Mouse (Mus musculus): ENCODE measurements around the gene Serpinc1.
"Not testable (repeated sequence)": the region's sequence is repeated elsewhere in the genome, so short reads cannot be mapped to it uniquely, and the experiment has no call there.

The Serpinc1 gene

DNA sequence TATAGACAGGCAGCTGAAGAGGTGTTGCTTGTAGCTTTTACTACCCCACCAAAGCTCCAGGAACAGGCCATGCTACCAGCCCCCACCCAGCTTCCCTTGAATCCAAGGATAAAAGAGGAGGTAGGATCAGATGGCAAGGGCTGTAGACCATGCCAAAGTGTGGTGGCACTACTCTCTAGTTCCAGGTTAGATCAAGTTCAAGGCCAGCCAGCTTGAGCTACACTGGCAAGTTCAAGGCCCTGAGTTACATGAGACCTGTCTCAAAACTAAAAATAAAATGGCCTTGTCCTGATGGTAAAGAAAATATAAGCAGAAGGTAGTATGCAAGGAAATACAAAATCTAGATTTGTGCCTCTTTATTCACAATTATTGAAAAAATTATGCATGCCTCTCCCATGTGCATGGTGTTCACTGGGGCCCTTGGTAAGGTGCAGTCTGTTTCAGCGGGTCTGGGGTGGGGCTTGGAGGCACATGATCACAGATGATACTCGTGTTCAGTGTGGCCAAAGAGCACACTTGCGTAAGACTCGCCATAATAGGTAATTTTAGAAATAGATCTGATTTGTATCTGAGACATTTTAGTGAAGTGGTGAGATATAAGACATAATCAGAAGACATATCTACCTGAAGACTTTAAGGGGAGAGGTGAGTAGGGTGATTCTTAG, at the start of gene Serpinc1:
Gene Serpinc1, plus strand, starts transcription at position 515 of the 665 bp plus-strand sequence.
- in situ Hi-C loops (cut with MboI; ENCODE audit: low sequenced_read_pairs): no loop called here

DNA sequence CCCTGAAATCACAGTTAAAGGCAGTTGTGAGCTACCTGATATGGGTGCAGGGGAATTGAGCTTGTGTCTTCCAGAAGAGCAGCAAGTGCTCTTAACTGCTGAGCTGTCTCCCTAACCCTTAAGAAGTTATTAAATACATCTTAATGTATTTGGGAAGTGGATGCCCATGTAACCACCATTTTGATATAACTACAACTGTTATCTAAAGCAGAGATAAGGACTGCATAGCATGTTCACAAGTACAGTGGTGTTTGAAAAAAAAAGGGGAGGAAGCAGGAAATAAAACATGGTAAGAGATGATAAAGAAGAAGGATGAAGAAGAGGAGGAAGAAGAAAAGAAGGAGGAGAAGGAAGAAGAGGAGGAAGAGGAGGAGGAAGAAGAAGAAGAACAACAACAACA, 47.1 kb upstream of the Serpinc1 start:
- in situ Hi-C loops (cut with MboI; ENCODE audit: low sequenced_read_pairs): no loop called here

DNA sequence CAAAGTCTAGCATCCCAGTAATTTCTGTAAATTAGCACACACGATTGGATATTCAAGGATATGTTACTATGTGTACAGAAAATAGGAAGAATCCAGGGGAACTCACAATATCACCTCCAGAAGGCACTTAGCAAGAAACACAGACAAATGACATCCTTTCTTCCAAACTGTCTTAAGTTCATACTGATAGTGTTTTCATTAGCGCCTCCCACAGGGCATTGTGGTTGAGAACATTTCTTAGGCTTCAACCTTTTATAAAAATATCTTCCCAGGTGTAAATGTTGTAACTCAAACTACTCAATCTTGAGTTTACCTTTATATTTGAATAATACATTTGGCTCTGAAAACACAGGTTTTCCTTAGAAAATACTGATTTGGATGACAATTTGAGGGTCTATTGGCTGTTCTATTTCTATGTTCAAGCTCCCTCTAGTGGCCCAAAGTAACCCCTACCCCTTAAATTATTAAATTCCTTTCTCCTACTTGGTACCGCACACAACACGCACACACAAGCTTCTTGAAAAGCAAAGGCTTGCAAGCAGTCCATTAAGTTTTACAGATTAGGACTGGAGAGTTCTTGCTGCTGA, 44.4 kb upstream of the Serpinc1 start:
- in situ Hi-C loops (cut with MboI; ENCODE audit: low sequenced_read_pairs): no loop called here

DNA sequence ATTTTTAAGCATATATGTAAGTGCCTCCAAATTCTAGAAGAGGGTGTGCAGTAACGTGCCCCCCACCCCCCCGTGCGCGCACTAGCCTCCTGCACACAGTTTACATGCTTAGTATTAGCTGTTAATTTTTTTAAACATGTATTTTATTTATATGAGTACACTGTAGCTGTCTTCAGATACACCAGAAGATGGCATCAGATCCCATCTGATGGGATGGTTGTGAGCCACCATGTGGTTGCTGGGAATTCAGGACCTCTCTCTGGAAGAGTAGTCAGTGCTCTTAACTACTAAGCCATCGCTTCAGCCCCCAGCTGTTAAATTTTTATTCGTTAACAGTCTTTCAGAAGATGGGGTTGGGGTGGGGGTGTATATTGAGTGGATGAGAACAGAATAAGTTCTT, 42.8 kb upstream of the Serpinc1 start:
- in situ Hi-C loops (cut with MboI; ENCODE audit: low sequenced_read_pairs): no loop called here

DNA sequence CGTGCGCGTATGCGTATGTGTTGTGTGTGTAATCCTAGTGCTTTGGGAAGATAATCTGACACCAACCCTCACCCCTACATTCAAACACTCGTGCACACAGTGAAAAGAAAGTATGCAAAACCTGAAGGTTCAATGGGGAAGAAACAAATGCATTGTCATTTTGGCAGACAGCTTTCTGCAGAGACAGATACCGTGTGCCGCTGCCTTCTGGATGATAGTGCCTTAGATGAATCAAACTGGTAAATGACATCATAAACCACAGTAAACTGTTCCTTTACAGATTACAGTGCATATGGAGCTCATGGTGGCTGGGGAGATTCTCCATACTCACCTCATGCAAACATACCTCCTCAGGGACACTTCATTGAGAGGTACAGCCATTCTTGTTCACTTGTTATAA, 15.2 kb upstream of the Serpinc1 start:
- in situ Hi-C loops (cut with MboI; ENCODE audit: low sequenced_read_pairs): no loop called here

DNA sequence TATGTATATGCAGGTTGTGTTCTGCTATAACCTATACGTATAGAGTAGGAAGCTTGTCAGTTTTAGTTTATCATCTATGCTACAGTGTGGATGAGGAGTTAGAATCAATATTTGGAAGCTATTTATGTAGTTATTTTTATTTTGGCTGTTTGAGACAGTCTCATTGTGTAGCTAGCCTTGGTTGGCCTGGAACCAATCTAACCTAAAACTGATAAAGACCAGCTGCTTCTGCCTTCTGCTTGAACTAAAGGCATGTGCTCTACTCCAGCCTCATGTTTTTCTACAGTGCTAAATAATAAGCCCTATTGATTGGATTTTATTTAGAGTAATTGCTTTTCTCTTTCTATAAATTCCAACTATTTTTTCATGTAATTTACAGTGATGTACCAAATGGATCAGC, 11.1 kb upstream of the Serpinc1 start:
- in situ Hi-C loops (cut with MboI; ENCODE audit: low sequenced_read_pairs): no loop called here

DNA sequence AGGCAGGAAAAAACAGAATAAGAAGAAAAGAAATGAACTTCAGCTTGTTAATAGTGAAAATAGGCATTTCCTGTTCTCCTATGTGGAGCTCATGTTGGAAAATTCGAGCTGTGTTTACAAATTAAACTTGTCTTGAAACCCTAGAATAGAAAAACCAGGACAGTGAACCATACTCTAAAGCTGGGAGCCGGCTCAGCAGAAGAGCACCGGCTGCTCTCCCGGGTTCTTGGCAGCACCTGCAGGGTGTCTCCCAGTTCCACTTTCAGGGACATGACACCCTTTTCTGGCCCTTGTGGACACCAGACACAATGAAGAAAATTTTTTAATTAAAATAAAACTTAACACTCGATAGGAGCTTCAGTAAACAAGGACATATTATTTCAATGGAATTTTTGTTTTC, 9.7 kb upstream of the Serpinc1 start:
- in situ Hi-C loops (cut with MboI; ENCODE audit: low sequenced_read_pairs): no loop called here

DNA sequence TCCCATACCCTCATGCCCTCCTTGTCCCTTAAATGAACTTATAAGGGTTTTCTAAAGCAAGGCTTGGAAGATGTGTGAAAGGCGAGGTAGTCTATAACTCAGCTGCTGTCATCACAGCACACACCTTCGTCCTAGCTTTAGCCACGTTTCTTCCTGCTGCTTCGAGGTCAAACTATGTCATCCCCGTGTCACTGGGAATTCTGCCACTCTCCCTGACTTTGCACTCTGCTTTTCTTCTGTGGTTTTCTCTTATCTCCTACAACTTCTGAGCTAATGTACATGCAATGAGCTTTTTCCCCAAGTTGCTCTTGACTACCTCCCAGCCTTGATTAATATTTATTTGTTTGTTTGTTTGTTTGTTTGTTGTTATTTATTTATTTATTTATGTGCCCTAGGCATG, 1.6 kb downstream of the Serpinc1 start:
- in situ Hi-C loops (cut with MboI; ENCODE audit: low sequenced_read_pairs): no loop called here

DNA sequence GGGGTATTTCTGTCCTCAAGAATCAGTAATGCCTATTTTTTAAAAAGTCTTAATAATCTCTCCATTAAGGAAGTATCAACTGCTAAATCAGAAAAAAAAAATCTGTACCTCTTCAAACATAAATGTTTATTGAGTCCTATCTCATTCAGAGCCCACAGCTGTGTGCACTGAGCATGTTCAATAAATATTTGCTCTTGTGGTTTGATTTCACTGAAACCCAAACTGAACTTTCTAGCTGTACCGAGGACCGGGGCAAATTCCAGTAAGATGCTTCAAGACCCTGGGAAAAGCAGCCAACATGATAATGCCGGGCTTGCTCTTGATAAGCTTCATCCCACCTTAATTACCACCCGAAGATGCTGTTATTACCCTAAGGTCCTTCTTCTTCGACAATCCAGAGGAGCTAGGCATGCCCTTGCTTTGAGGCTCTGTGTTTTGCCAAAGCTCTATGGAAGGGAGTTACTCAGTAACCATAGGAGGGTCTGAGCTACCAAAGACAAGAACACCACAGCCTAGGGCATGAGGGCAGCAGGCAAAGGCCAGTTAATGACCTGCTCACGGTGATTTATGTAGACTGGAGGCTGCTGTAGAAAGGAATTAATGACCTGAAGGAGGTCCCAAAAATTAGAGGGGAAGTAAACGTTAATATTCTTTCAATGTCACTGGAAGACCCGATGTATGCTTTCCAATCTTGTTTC, 2.3 kb downstream of the Serpinc1 start:
- in situ Hi-C loops (cut with MboI; ENCODE audit: low sequenced_read_pairs): no loop called here

DNA sequence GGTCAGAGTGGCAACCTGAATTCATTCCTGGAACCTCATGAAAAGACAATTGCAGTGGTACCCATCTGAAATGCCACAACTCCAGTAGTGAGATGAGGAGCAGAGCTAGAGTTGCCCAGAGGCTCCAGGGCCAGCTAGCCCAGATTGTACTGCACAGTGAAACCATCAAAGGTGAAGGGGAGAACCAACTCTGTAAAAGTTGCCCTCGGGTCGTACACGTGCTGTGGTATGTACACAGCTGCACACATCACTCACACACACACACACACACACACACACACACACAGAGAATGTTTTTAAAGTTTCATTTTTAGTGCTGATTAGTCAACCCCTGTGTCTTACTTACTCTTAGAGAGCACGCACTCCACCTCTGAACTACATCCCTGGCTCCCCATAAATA, 3.0 kb downstream of the Serpinc1 start:
- in situ Hi-C loops (cut with MboI; ENCODE audit: low sequenced_read_pairs): no loop called here

DNA sequence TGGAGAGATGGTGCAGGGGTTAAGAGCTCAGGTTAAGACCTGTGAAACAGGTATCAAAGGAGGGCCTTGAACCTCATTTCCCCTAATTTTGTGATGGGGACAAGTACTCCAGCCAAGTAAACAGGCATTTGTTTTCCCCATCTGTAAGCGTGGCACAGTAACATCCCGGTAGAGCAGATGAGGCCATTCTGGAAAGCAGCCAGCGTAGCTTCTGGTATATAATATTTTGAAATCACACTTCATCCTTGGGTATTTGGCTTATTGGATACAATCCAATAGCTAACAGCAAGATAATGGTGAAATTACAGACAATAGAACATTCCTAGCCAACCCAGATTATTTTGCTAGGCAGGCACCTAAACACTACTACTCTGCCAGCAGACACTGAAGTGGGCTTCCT, 4.5 kb downstream of the Serpinc1 start:
- in situ Hi-C loops (cut with MboI; ENCODE audit: low sequenced_read_pairs): no loop called here

DNA sequence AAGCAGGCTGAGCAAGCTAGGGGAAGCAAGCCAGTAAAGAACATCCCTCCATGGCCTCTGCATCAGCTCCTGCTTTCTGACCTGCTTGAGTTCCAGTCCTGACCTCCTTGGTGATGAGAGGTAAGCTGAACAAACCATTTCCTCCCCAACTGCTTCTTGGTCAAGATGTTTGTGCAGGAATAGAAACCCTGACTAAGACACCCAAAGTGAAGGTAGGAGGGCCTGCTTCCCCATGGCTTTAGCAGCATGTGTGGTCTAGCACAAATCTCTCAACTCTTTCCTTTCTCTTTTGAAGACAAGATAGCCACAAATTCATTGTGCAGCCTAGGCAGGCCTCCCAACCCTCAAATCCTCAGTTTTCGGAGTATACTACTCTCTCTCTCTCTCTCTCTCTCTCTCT, 6.3 kb downstream of the Serpinc1 start:
- in situ Hi-C loops (cut with MboI; ENCODE audit: low sequenced_read_pairs): not testable (repeated sequence)

DNA sequence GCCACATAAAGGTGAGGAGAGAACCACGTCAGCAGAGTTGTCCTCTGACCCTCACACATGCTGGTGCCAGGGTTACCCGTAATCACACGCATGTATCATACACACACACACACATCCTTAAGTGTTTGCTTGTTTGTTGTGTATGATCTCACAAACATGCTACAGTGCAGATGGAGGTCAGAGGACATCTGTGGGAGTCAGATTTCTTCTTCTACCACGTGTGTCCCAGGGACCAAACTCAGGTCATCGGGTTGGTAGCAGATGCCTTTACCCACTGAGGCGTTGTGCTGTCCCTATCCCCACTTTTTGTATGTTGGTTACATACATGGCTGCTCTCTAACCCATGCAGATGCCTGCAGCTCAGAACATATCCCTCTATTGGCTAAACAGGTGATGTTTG, 7.1 kb downstream of the Serpinc1 start:
- in situ Hi-C loops (cut with MboI; ENCODE audit: low sequenced_read_pairs): no loop called here

DNA sequence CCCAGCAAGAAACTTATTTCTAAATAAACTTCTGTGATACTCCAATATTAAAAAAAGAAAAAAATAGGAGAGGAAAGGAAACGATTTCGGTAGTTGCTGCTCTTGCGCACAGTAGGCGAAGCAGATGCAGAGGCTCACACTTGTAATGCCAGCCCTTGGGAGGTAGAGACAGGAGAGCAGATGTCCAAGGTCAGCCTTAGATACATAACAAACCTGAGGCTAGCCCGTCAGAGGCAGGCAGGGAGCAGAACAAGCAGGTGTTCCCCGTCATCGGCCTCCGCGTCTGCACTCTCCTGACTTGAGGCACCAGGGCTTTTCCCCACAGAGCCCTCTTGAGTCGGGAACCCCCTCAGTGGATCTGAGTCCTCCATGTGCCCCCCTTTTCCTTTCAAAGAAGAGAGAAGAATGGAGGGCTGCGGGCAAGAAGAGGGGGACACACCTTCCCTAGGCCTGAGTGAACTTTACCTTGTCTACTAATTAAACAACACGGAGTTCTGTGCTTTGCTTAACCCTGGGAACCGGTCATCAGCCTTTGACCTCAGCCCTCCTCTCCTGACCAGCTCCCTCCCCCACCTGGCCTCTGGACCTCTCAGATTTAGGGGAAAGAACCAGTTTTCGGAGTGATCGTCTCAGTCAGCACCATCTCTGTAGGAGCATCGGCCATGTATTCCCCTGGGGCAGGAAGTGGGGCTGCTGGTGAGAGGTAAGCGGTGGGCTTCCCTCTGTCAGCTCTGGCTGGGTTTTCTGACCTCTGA, 8.7 kb downstream of the Serpinc1 start:
- in situ Hi-C loops (cut with MboI; ENCODE audit: low sequenced_read_pairs): no loop called here

DNA sequence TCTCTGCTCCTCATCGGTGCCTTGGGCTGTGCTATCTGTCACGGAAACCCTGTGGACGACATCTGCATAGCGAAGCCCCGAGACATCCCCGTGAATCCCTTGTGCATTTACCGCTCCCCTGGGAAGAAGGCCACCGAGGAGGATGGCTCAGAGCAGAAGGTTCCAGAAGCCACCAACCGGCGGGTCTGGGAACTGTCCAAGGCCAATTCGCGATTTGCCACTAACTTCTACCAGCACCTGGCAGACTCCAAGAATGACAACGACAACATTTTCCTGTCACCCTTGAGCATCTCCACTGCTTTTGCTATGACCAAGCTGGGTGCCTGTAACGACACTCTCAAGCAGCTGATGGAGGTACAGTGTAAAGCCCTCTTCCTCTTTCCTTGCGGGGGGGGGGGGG, 11.0 kb downstream of the Serpinc1 start:
- in situ Hi-C loops (cut with MboI; ENCODE audit: low sequenced_read_pairs): no loop called here

DNA sequence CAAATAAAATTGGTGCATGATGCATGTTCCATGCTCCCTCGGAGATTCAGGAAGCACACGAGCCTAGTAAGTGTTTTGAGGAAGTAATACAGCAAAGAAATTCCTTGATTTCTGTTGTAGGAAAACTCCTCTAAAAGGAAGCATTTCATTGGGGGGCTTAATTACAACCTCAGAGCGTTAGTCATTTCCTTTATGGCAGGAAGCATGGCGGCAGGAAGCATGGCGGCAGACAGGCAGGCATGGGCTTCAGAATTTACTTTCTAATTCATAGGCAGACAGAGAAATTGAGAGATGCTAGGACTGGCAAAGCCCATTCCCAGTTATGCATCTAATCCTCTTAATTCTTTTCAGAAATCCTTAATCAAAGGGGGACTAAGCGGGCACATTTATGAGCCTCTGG, 15.5 kb downstream of the Serpinc1 start:
- in situ Hi-C loops (cut with MboI; ENCODE audit: low sequenced_read_pairs): no loop called here

DNA sequence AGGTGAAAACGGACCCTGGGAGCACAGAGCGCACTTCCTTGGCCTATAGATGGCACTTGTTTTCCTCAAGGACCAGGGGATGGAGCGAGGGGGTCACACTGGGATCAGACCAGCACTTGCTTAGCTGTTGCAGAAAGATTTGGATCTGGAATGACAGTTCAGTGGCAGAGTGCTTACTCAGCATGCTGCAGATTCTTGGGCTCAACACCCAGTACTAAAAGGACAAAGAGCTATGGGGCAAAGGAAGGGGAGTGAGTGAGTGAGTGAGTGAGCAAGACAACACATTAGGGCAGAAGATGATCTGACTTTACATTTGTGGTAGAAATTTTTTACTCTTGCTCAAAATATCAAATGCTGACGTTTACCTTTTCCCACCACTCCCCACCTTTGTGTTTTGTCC, 26.6 kb downstream of the Serpinc1 start:
- in situ Hi-C loops (cut with MboI; ENCODE audit: low sequenced_read_pairs): no loop called here

DNA sequence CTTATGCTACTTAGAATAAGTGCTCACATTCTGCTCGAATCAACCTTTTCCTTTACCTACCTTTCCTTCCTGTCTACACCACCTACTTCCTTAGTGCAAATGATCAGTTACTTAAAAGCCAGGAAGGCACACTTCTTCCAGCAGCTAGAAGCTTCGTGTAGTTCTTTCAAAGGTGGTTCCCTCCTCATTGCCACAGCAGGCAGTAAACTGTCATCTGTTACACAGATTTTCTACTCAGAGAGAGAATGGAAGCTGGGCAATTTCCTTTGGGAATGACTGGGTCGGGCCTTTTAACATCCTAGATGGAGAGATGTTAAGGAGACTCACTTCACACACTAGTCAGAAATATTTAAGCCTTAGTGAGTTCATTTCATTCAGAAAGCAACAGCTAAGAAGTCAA, 27.1 kb downstream of the Serpinc1 start:
- in situ Hi-C loops (cut with MboI; ENCODE audit: low sequenced_read_pairs): no loop called here

DNA sequence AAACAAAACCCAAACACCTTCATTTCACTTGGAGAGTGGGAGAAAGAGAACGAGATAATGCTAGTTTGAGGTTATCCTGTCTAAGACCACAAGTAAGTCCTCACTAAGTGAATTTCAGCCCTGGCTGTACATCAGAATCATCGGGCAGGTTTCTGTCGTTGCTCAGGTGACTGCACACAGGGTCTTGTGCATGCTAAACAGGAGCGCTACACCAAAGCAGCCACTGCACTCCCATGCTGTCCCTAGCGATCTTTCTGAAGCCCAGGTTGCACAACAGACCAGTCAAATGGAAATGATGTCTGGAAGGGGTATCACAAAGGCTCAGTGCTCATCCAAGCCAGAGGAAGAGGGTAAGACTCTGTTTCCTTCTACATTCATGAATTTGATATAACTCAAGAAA, 28.1 kb downstream of the Serpinc1 start:
- in situ Hi-C loops (cut with MboI; ENCODE audit: low sequenced_read_pairs): no loop called here

DNA sequence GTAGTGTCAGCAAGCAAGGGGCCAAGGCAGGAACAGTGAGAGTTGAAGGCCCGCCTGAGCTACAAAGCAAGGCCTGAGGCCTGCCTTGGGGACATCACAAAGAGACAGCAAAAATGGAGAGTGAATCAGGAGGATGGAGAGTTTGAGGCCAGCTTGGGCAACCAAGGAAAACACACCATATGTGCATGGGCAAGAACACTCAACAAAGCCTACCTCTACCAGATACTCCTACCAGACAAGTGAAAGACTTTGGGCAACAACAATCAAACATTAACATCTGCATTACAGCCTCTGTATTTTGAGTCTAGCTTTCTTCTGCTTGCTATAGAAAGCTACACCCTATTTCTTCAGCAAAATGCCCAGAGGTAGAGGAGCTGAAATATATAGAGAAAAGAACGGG, 29.7 kb downstream of the Serpinc1 start:
- in situ Hi-C loops (cut with MboI; ENCODE audit: low sequenced_read_pairs): no loop called here

DNA sequence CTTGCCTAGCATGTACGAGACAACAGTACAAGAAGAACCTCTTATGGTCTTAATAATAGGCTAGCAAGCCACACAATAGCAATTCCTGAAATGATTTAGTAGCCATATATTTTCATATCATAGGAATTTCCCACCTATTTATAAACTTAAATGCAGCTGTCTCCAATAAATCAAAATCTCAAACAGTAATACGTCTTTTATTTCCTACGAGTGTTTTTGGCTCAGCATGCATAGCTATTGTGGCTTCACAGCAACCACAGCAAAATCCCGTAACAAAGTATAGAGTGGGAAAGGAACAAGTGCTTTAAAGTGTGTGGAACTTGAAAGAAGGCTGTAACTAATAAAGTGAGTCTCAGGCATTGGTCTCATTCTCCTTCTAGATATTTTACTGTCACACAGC, 32.1 kb downstream of the Serpinc1 start:
- in situ Hi-C loops (cut with MboI; ENCODE audit: low sequenced_read_pairs): no loop called here

DNA sequence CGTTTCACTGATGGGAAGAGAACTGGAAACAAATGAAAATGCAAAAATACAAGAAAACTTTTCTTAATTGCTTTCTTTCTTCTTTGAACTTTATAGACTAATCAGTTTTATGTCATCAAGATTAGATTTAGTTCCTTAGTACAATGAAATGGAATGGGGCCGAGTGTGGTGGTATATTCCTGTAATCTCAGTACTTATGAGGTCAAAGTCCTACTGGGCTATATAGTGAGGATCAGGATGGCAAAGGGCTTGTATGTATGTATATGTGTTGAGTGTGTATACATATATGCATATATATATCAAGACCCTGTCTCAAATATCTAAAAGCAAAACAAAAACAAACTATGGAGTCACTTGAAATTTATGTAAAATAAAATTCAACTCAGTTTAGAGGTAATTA, 38.0 kb downstream of the Serpinc1 start:
- in situ Hi-C loops (cut with MboI; ENCODE audit: low sequenced_read_pairs): no loop called here

Measured in CH12F3 (cell line).